In the genomic region with DNA sequence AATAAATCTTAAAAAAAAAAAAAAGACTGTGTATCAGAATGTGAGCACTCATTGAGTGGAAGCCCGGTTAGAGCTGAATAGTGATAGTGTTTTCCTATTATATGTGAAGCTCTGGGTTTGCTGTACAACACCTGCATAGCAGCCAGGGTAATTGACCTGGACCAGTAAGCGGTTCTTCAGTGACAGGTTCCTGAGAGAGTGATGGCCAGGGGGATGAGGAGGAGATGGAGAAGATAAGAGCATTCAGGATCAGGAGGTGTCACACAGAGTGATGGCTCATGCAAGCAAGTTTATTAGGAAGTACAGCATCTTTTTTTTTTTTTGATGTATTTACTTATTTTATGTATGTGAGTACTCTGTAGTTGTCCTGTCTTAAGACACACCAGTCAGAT, we compare ENCODE assay signal across 9 mouse cellular contexts. TPM values are rescaled to one million over a fixed set of nuclear protein-coding genes. Genes with fewer than 3 reads are reported as not detected.
DNase-seq lines count a peak whose midpoint lies in the region; ATAC-seq and TF ChIP-seq lines count a peak whose summit lies in the region.
"Had no signal": no experiment of that assay in that cellular context is flagged by ENCODE, and none has a peak within 500 bp of the region (broad histone marks: within the 10 kb centered on the region; RNA-seq: fewer than 3 reads in every experiment).

No protein-coding gene starts in this region.

- peak overlapping the region; percentile 86; the same call in 1 of the 2 replicates for H3K4me2 ChIP-seq in neural tube, embryonic 11.5 days (ENCODE audit: low read depth)
- peak overlapping the region; percentile 92 for H3K4me2 ChIP-seq in forebrain, embryonic 12.5 days
- H3K4me2 ChIP-seq in limb, embryonic 14.5 days (replicated peaks; ENCODE audit: low read depth, low read length, severe bottlenecking), result peak overlapping the region; percentile 81

- no peak overlapping the region for H3K9ac ChIP-seq in neural tube, embryonic 11.5 days (ENCODE audit: low read length)
- peak overlapping the region; percentile 80 for H3K9ac ChIP-seq in forebrain, embryonic 12.5 days
- peak overlapping the region; percentile 81; the same call in 1 of the 2 replicates for H3K9ac ChIP-seq in limb, embryonic 14.5 days (ENCODE audit: low read depth, low read length, severe bottlenecking)

- DNase-seq in neural tube, embryonic 11.5 days (ENCODE audit: low spot score), result no peak
- DNase-seq in neural tube, embryonic 10.5 days (ENCODE audit: extremely low spot score, low spot score), result no peak
- no peak for DNase-seq in limb, embryonic 14.5 days (ENCODE audit: low spot score)
- DNase-seq in right cerebral cortex, postnatal 36 days (ENCODE audit: low spot score in 2 of 2), result no peak
- DNase-seq in ovary, postnatal 14 days (ENCODE audit: low spot score), result no peak
- DNase-seq in left cerebral cortex, postnatal 14 days (ENCODE audit: low spot score in 2 of 2), result no peak
- DNase-seq: lung, adult 18-20 months had no signal

- no peaks in the 10 kb centered on the region for H3K9me3 ChIP-seq in neural tube, embryonic 11.5 days (ENCODE audit: control insufficient read depth, low read length)
- H3K9me3 ChIP-seq in forebrain, embryonic 12.5 days, result no peaks in the 10 kb centered on the region
- no peaks in the 10 kb centered on the region for H3K9me3 ChIP-seq in limb, embryonic 14.5 days (ENCODE audit: control insufficient read depth, low read length)

- no peak for TF ChIP-seq POLR2A in limb, embryonic 14.5 days (IDR thresholded peaks at IDR 0.05; ENCODE audit: borderline replicate concordance, extremely low read depth, insufficient read depth, insufficient read length)

- H3K27ac ChIP-seq in neural tube, embryonic 11.5 days (ENCODE audit: low read depth, low read length), result no peak overlapping the region
- no peak overlapping the region for H3K27ac ChIP-seq in forebrain, embryonic 12.5 days
- no peak overlapping the region for H3K27ac ChIP-seq in limb, embryonic 14.5 days (replicated peaks; ENCODE audit: low read depth, low read length)

- 77% methylated on average over 2 of the region's 2 CpGs for WGBS in neural tube, embryonic 11.5 days
- 74% methylated on average over 2 of the region's 2 CpGs for WGBS in forebrain, embryonic 12.5 days
- WGBS in limb, embryonic 14.5 days, result 72% methylated on average over 2 of the region's 2 CpGs

- ATAC-seq in neural tube, embryonic 11.5 days (ENCODE audit: insufficient read depth, low FRiP score, low TSS enrichment), result no peak
- ATAC-seq in forebrain, embryonic 12.5 days (ENCODE audit: low FRiP score), result no peak
- ATAC-seq in limb, embryonic 14.5 days (ENCODE audit: low FRiP score, low read depth), result no peak

- no peaks in the 10 kb centered on the region for H3K36me3 ChIP-seq in neural tube, embryonic 11.5 days (ENCODE audit: control insufficient read depth, insufficient read depth, low read length)
- peaks cover 28% of the 10 kb centered on the region for H3K36me3 ChIP-seq in forebrain, embryonic 12.5 days (replicated peaks)
- H3K36me3 ChIP-seq in limb, embryonic 14.5 days (ENCODE audit: control insufficient read depth, insufficient read depth, low read length), result peaks cover 9% of the 10 kb centered on the region

- peak overlapping the region; percentile 77 for H3K4me3 ChIP-seq in neural tube, embryonic 11.5 days (ENCODE audit: low read depth, low read length)
- H3K4me3 ChIP-seq in forebrain, embryonic 12.5 days (replicated peaks), result peak overlapping the region; percentile 81
- peak overlapping the region; percentile 66 for H3K4me3 ChIP-seq in limb, embryonic 14.5 days (replicated peaks; ENCODE audit: low read length)

- no peaks in the 10 kb centered on the region for H3K27me3 ChIP-seq in neural tube, embryonic 11.5 days (ENCODE audit: control insufficient read depth, insufficient read depth, low read length)
- H3K27me3 ChIP-seq in forebrain, embryonic 12.5 days, result peaks cover 20% of the 10 kb centered on the region
- peaks cover 17% of the 10 kb centered on the region for H3K27me3 ChIP-seq in limb, embryonic 14.5 days (ENCODE audit: control insufficient read depth, insufficient read depth, low read length)

- H3K4me1 ChIP-seq in neural tube, embryonic 11.5 days (ENCODE audit: control insufficient read depth, insufficient read depth, low read length), result peaks cover 3% of the 10 kb centered on the region; the same call in 1 of the 2 replicates
- peaks cover 18% of the 10 kb centered on the region for H3K4me1 ChIP-seq in forebrain, embryonic 12.5 days
- peaks cover 5% of the 10 kb centered on the region; the same call in 1 of the 2 replicates for H3K4me1 ChIP-seq in limb, embryonic 14.5 days (ENCODE audit: control insufficient read depth, insufficient read depth, low read length)

- intact Hi-C loops in left cerebral cortex, postnatal 14 days (cut with DNase I), result no loop called here

RNA-seq across cellular contexts. Expression of a gene that starts 1.0 kb away (rescaled TPM):
- 36.4 and 40.1 TPM in 2 replicates for polyA plus RNA-seq in neural tube, embryonic 11.5 days (2014; fragmentation: Nextera tagmentation; extraction: Ambion mirVana)
- 45.4 and 46.1 TPM in 2 replicates for polyA plus RNA-seq in forebrain, embryonic 12.5 days (2016; fragmentation: Nextera tagmentation; extraction: Ambion mirVana)
- polyA plus RNA-seq in limb, embryonic 14.5 days (2012; rRNA removed), result 34.1 and 36.6 TPM in 2 replicates
- polyA plus RNA-seq in limb, embryonic 14.5 days (2014; fragmentation: Nextera tagmentation; extraction: Ambion mirVana), result 24.3 and 27.3 TPM in 2 replicates
- 1 to 10 TPM; 1.3 to 2.5 TPM for total RNA-seq in left cerebral cortex, postnatal 14 days (2021)

RNA-seq across cellular contexts. Expression of a gene that starts 1.1 kb away (rescaled TPM):
- polyA plus RNA-seq in neural tube, embryonic 11.5 days (2014; fragmentation: Nextera tagmentation; extraction: Ambion mirVana), result 9.5 and 11.6 TPM in 2 replicates
- 10.4 and 11.7 TPM in 2 replicates for polyA plus RNA-seq in forebrain, embryonic 12.5 days (2016; fragmentation: Nextera tagmentation; extraction: Ambion mirVana)
- polyA plus RNA-seq in limb, embryonic 14.5 days (2012; rRNA removed), result 3.2 and 3.8 TPM in 2 replicates
- 4.7 and 6.4 TPM in 2 replicates for polyA plus RNA-seq in limb, embryonic 14.5 days (2014; fragmentation: Nextera tagmentation; extraction: Ambion mirVana)
- total RNA-seq in left cerebral cortex, postnatal 14 days (2021), result 1 to 10 TPM; 4.7 to 6.2 TPM

RNA-seq across cellular contexts. Expression of a gene that starts 17.4 kb away (rescaled TPM):
- polyA plus RNA-seq in neural tube, embryonic 11.5 days (2014; fragmentation: Nextera tagmentation; extraction: Ambion mirVana), result 95.2 and 106 TPM in 2 replicates
- polyA plus RNA-seq in forebrain, embryonic 12.5 days (2016; fragmentation: Nextera tagmentation; extraction: Ambion mirVana), result 87.3 and 88.7 TPM in 2 replicates
- polyA plus RNA-seq in limb, embryonic 14.5 days (2012; rRNA removed), result 41.0 and 44.4 TPM in 2 replicates
- polyA plus RNA-seq in limb, embryonic 14.5 days (2014; fragmentation: Nextera tagmentation; extraction: Ambion mirVana), result 70.2 and 74.7 TPM in 2 replicates
- total RNA-seq in left cerebral cortex, postnatal 14 days (2021), result 10 to 100 TPM; 63.9 to 71.6 TPM

RNA-seq across cellular contexts. Expression of a gene that starts 55.9 kb away (rescaled TPM):
- polyA plus RNA-seq in neural tube, embryonic 11.5 days (2014; fragmentation: Nextera tagmentation; extraction: Ambion mirVana), result 0.59 and 1.4 TPM in 2 replicates
- 1.8 and 1.9 TPM in 2 replicates for polyA plus RNA-seq in forebrain, embryonic 12.5 days (2016; fragmentation: Nextera tagmentation; extraction: Ambion mirVana)
- 3.0 and 3.1 TPM in 2 replicates for polyA plus RNA-seq in limb, embryonic 14.5 days (2012; rRNA removed)
- 1.4 and 2.2 TPM in 2 replicates for polyA plus RNA-seq in limb, embryonic 14.5 days (2014; fragmentation: Nextera tagmentation; extraction: Ambion mirVana)
- under 1 TPM; 0.37 to 0.38 TPM for total RNA-seq in left cerebral cortex, postnatal 14 days (2021)
- total RNA-seq: gastrocnemius, adult 8-10 months had no signal

RNA-seq across cellular contexts. Expression of a gene that starts 56.3 kb away (rescaled TPM):
- 35.5 and 39.9 TPM in 2 replicates for polyA plus RNA-seq in neural tube, embryonic 11.5 days (2014; fragmentation: Nextera tagmentation; extraction: Ambion mirVana)
- 37.3 and 39.0 TPM in 2 replicates for polyA plus RNA-seq in forebrain, embryonic 12.5 days (2016; fragmentation: Nextera tagmentation; extraction: Ambion mirVana)
- polyA plus RNA-seq in limb, embryonic 14.5 days (2012; rRNA removed), result 17.6 and 20.5 TPM in 2 replicates
- 31.8 and 35.3 TPM in 2 replicates for polyA plus RNA-seq in limb, embryonic 14.5 days (2014; fragmentation: Nextera tagmentation; extraction: Ambion mirVana)
- 10 to 100 TPM; 28.7 to 29.5 TPM for total RNA-seq in left cerebral cortex, postnatal 14 days (2021)
